Mouse (Mus musculus) limb, embryonic 12.5 days (tissue): ENCODE measurements around the gene Ahr. TPM values are rescaled to one million over a fixed set of nuclear protein-coding genes. Genes with fewer than 3 reads are reported as not detected.

Experiments used
- ATAC-seq: fragments of 200-750 bp; cut with Nextera tagmentation; 2 replicates; pipeline ENCODE4 v1.8.0; 2017; ENCODE audit warnings: low read depth, moderate TSS enrichment; ENCODE audit not compliant: insufficient number of reproducible peaks, insufficient read depth, low FRiP score, low TSS enrichment
- H3K27ac ChIP-seq: fragments of 300-500 bp; sonication (generic); 2 replicates; pipeline ENCODE4 v1.5.1; 2016; ENCODE audit warnings: mild to moderate bottlenecking, moderate library complexity
- H3K27me3 ChIP-seq: fragments of 300-500 bp; sonication (generic); 2 replicates; pipeline ENCODE4 v1.6.1; 2016; ENCODE audit warnings: mild to moderate bottlenecking, moderate library complexity
- H3K36me3 ChIP-seq: fragments of 300-500 bp; sonication (generic); 2 replicates; pipeline ENCODE4 v1.6.1; 2016; ENCODE audit warnings: mild to moderate bottlenecking, moderate library complexity
- H3K4me1 ChIP-seq: fragments of 300-500 bp; sonication (generic); replicated peaks from 2 replicates; pipeline ENCODE4 v1.6.1; 2016
- H3K4me2 ChIP-seq: fragments of 300-500 bp; sonication (generic); 2 replicates; pipeline ENCODE4 v1.6.1; 2016; ENCODE audit warnings: mild to moderate bottlenecking, moderate library complexity
- H3K4me3 ChIP-seq: fragments of 300-500 bp; sonication (generic); replicated peaks from 2 replicates; pipeline ENCODE4 v1.5.1; 2016; ENCODE audit warnings: mild to moderate bottlenecking
- H3K9ac ChIP-seq: fragments of 300-500 bp; sonication (generic); replicated peaks from 2 replicates; pipeline ENCODE4 v1.6.1; 2016; ENCODE audit warnings: mild to moderate bottlenecking, moderate library complexity
- H3K9me3 ChIP-seq: fragments of 300-500 bp; sonication (generic); 2 replicates; pipeline ENCODE4 v1.6.1; 2016; ENCODE audit warnings: mild to moderate bottlenecking, moderate library complexity
- WGBS: fragments of 180-500 bp; shearing (Covaris S2); methylation state at CpG from one replicate; pipeline ENCODE4 v1.1.7; 2016; 5-methylcytosine and 5-hydroxymethylcytosine counted together
- polyA plus RNA-seq: library from polyadenylated mRNA; unstranded; fragments of >200 nt; fragmentation: Nextera tagmentation; extraction: Ambion mirVana; gene quantifications from 2 replicates; pipeline ENCODE4 v1.2.1, GENCODE M21; 2016

Ahr gene
- polyA plus RNA-seq, 1 experiment from 2014 or later, result 3.6 TPM

- peak overlapping the region; percentile 71 for H3K4me3 ChIP-seq
- no peaks in the 10 kb centered on the region for H3K9me3 ChIP-seq
- peak; percentile 39; the same call in 1 of the 2 replicates for ATAC-seq
- H3K4me2 ChIP-seq, result peak overlapping the region; percentile 100
- peak overlapping the region; percentile 64 for H3K9ac ChIP-seq
- WGBS, result under 1% methylated on average over 49 of the region's 49 CpGs
- H3K36me3 ChIP-seq, result no peaks in the 10 kb centered on the region
- H3K27ac ChIP-seq, result no peak overlapping the region
- H3K4me1 ChIP-seq, result no peaks in the 10 kb centered on the region; the same call in 1 of the 2 replicates
- H3K27me3 ChIP-seq, result peaks cover 9% of the 10 kb centered on the region
These were observed 604 bp downstream of the Ahr start for GRCm38 (mm10) chr12:35534114-35534753.

GRCm38 (mm10) chr12:35533748-35534113, 1.1 kb downstream of the Ahr start:
- Histone ChIP-seq H3K27ac (no peak overlapping the region), H3K9me3 (no peaks in the 10 kb centered on the region), H3K27me3 (peaks cover 9% of the 10 kb centered on the region), H3K4me3 (peak overlapping the region; percentile 71), H3K4me2 (peak overlapping the region; percentile 100), H3K9ac (no peak overlapping the region), H3K4me1 (no peaks in the 10 kb centered on the region; the same call in 1 of the 2 replicates), H3K36me3 (no peaks in the 10 kb centered on the region)
- ATAC-seq, result no peak

- Histone ChIP-seq H3K27me3 (peaks cover 9% of the 10 kb centered on the region), H3K9me3 (no peaks in the 10 kb centered on the region), H3K9ac (no peak overlapping the region), H3K27ac (no peak overlapping the region), H3K4me1 (no peaks in the 10 kb centered on the region; the same call in 1 of the 2 replicates), H3K4me2 (no peak overlapping the region), H3K4me3 (no peak overlapping the region), H3K36me3 (no peaks in the 10 kb centered on the region)
- ATAC-seq, result no peak
- 74% methylated on average over 5 of the region's 5 CpGs for WGBS
These were observed 1.7 kb downstream of the Ahr start for GRCm38 (mm10) chr12:35533133-35533532.

- ATAC-seq, result no peak
- Histone ChIP-seq H3K4me2 (no peak overlapping the region), H3K9ac (no peak overlapping the region), H3K4me1 (no peaks in the 10 kb centered on the region; the same call in 1 of the 2 replicates), H3K27ac (no peak overlapping the region), H3K4me3 (no peak overlapping the region), H3K36me3 (no peaks in the 10 kb centered on the region), H3K27me3 (peaks cover 9% of the 10 kb centered on the region), H3K9me3 (no peaks in the 10 kb centered on the region)
- 25% methylated on average over 5 of the region's 5 CpGs for WGBS
These were observed 2.7 kb downstream of the Ahr start for GRCm38 (mm10) chr12:35532151-35532550.

- H3K4me3 ChIP-seq, result no peak overlapping the region
- H3K4me2 ChIP-seq, result no peak overlapping the region
- H3K27me3 ChIP-seq, result peaks cover 9% of the 10 kb centered on the region
- no peak overlapping the region for H3K9ac ChIP-seq
- no peak overlapping the region for H3K27ac ChIP-seq
- no peaks in the 10 kb centered on the region for H3K9me3 ChIP-seq
- no peaks in the 10 kb centered on the region for H3K36me3 ChIP-seq
- ATAC-seq, result no peak
- no peaks in the 10 kb centered on the region; the same call in 1 of the 2 replicates for H3K4me1 ChIP-seq
These were observed 4.3 kb downstream of the Ahr start for GRCm38 (mm10) chr12:35530587-35530986.

- WGBS, result 80% methylated on average over 6 of the region's 6 CpGs
These were observed 7.4 kb downstream of the Ahr start for GRCm38 (mm10) chr12:35527429-35527828.

GRCm38 (mm10) chr12:35522585-35523103, 12.2 kb downstream of the Ahr start:
- Histone ChIP-seq H3K9me3 (no peaks in the 10 kb centered on the region), H3K4me1 (no peaks in the 10 kb centered on the region; the same call in 1 of the 2 replicates), H3K9ac (no peak overlapping the region), H3K36me3 (no peaks in the 10 kb centered on the region), H3K4me3 (no peak overlapping the region), H3K27ac (no peak overlapping the region), H3K27me3 (no peaks in the 10 kb centered on the region), H3K4me2 (no peak overlapping the region)
- 91% methylated on average over 9 of the region's 9 CpGs for WGBS
- no peak for ATAC-seq

More at GRCm38 (mm10) chr12:35527429-35527828, 7.4 kb downstream of the Ahr start:
- Histone ChIP-seq H3K4me1 (no peaks in the 10 kb centered on the region; the same call in 1 of the 2 replicates), H3K27me3 (no peaks in the 10 kb centered on the region), H3K4me3 (no peak overlapping the region), H3K27ac (no peak overlapping the region), H3K4me2 (no peak overlapping the region), H3K9ac (no peak overlapping the region), H3K9me3 (no peaks in the 10 kb centered on the region), H3K36me3 (no peaks in the 10 kb centered on the region)
- ATAC-seq, result no peak

GRCm38 (mm10) chr12:35515621-35516020, 19.2 kb downstream of the Ahr start:
- no peak overlapping the region for H3K9ac ChIP-seq
- no peaks in the 10 kb centered on the region for H3K4me1 ChIP-seq
- H3K4me2 ChIP-seq, result no peak overlapping the region
- WGBS, result 67% methylated on average over 3 of the region's 3 CpGs
- H3K9me3 ChIP-seq, result no peaks in the 10 kb centered on the region
- ATAC-seq, result no peak
- no peaks in the 10 kb centered on the region for H3K36me3 ChIP-seq
- no peak overlapping the region for H3K27ac ChIP-seq
- no peaks in the 10 kb centered on the region for H3K27me3 ChIP-seq
- no peak overlapping the region for H3K4me3 ChIP-seq

- Histone ChIP-seq H3K9ac (no peak overlapping the region), H3K4me1 (no peaks in the 10 kb centered on the region), H3K9me3 (no peaks in the 10 kb centered on the region), H3K27me3 (no peaks in the 10 kb centered on the region), H3K4me3 (no peak overlapping the region), H3K27ac (no peak overlapping the region), H3K4me2 (no peak overlapping the region), H3K36me3 (no peaks in the 10 kb centered on the region)
- no peak for ATAC-seq
- WGBS, result 63% methylated on average over 2 of the region's 2 CpGs
These were observed 20.2 kb downstream of the Ahr start for GRCm38 (mm10) chr12:35514671-35515070.

- Histone ChIP-seq H3K4me2 (no peak overlapping the region), H3K4me3 (no peak overlapping the region), H3K27ac (no peak overlapping the region), H3K9ac (no peak overlapping the region), H3K36me3 (no peaks in the 10 kb centered on the region), H3K27me3 (no peaks in the 10 kb centered on the region), H3K4me1 (no peaks in the 10 kb centered on the region), H3K9me3 (no peaks in the 10 kb centered on the region)
- no peak for ATAC-seq
- 84% methylated on average over 5 of the region's 5 CpGs for WGBS
These were observed 24.1 kb downstream of the Ahr start for GRCm38 (mm10) chr12:35510711-35511110.

- 90% methylated on average over 2 of the region's 2 CpGs for WGBS
- Histone ChIP-seq H3K9ac (no peak overlapping the region), H3K4me3 (no peak overlapping the region), H3K9me3 (no peaks in the 10 kb centered on the region), H3K4me2 (no peak overlapping the region), H3K27me3 (no peaks in the 10 kb centered on the region), H3K27ac (no peak overlapping the region), H3K4me1 (no peaks in the 10 kb centered on the region), H3K36me3 (no peaks in the 10 kb centered on the region)
- ATAC-seq, result no peak
These were observed 28.5 kb downstream of the Ahr start for GRCm38 (mm10) chr12:35506383-35506782.

- Histone ChIP-seq H3K4me1 (no peaks in the 10 kb centered on the region), H3K27me3 (no peaks in the 10 kb centered on the region), H3K4me3 (no peak overlapping the region), H3K9me3 (no peaks in the 10 kb centered on the region), H3K9ac (no peak overlapping the region), H3K36me3 (no peaks in the 10 kb centered on the region), H3K4me2 (no peak overlapping the region), H3K27ac (no peak overlapping the region)
- WGBS, result 79% methylated on average over 15 of the region's 15 CpGs
- no peak for ATAC-seq
These were observed 30.8 kb downstream of the Ahr start for GRCm38 (mm10) chr12:35504081-35504480.
